ENCODE assay signal across 8 mouse cellular contexts in genomic region chr4:63717922-63718643, GRCm38 (mm10). TPM values are rescaled to one million over a fixed set of nuclear protein-coding genes. Genes with fewer than 3 reads are reported as not detected.
DNase-seq lines count a peak whose midpoint lies in the region; ATAC-seq lines count a peak whose summit lies in the region.

No protein-coding gene starts in this region.

- peaks cover 7% of the 10 kb centered on the region; the same call in 1 of the 2 replicates for H3K4me1 ChIP-seq in heart, embryonic 12.5 days (replicated peaks)
- no peaks in the 10 kb centered on the region for H3K4me1 ChIP-seq in liver, embryonic 15.5 days (replicated peaks)

- no peaks in the 10 kb centered on the region for H3K9me3 ChIP-seq in heart, embryonic 12.5 days (replicated peaks)
- no peaks in the 10 kb centered on the region for H3K9me3 ChIP-seq in liver, embryonic 15.5 days (replicated peaks)

- peak; percentile 76 for DNase-seq in testis, postnatal 10 days (ENCODE audit: low spot score)
- DNase-seq in testis, postnatal 14 days (ENCODE audit: low spot score): no peak
- peak; percentile 63 for DNase-seq in urinary bladder, postnatal 14 days (ENCODE audit: low spot score)
- no peak for DNase-seq in layer of hippocampus, adult 9-10 months (ENCODE audit: low spot score)
- no peak for DNase-seq in spleen, adult 12 weeks (ENCODE audit: low spot score)

- H3K4me3 ChIP-seq in heart, embryonic 12.5 days: no peak overlapping the region
- no peak overlapping the region for H3K4me3 ChIP-seq in liver, embryonic 15.5 days (replicated peaks)

- no peak overlapping the region for H3K27ac ChIP-seq in heart, embryonic 12.5 days (ENCODE audit: poor library complexity, severe bottlenecking)
- no peak overlapping the region for H3K27ac ChIP-seq in liver, embryonic 15.5 days (replicated peaks)

- no peak overlapping the region for H3K4me2 ChIP-seq in heart, embryonic 12.5 days
- H3K4me2 ChIP-seq in liver, embryonic 15.5 days: no peak overlapping the region

- ATAC-seq in heart, embryonic 12.5 days (ENCODE audit: insufficient number of reproducible peaks, low FRiP score): 0 out of 2 replicates have a peak, but pooled peaks have one; percentile 42
- ATAC-seq in liver, embryonic 15.5 days (ENCODE audit: insufficient read depth): peak; percentile 34; the same call in 1 of the 2 replicates
- ATAC-seq in granulocyte monocyte progenitor cell, adult 5-6 weeks (replicated peaks; ENCODE audit: poor library complexity, severe bottlenecking): no peak

- WGBS in heart, embryonic 12.5 days: 46% methylated on average over 8 of the region's 8 CpGs
- WGBS in liver, embryonic 15.5 days (ENCODE audit: insufficient replicate concordance): 54% methylated on average over 8 of the region's 8 CpGs

- H3K36me3 ChIP-seq in heart, embryonic 12.5 days: no peaks in the 10 kb centered on the region
- H3K36me3 ChIP-seq in liver, embryonic 15.5 days (replicated peaks): no peaks in the 10 kb centered on the region

- no peak overlapping the region for H3K9ac ChIP-seq in heart, embryonic 12.5 days
- no peak overlapping the region for H3K9ac ChIP-seq in liver, embryonic 15.5 days

- peaks cover 9% of the 10 kb centered on the region for H3K27me3 ChIP-seq in heart, embryonic 12.5 days (replicated peaks)
- H3K27me3 ChIP-seq in liver, embryonic 15.5 days: no peaks in the 10 kb centered on the region

RNA-seq across cellular contexts. Expression of gene Tnfsf15, which starts 26.8 kb away (rescaled TPM):
- 0.09 TPM in 2 replicates for polyA plus RNA-seq in heart, embryonic 12.5 days (2016; fragmentation: Nextera tagmentation; extraction: Ambion mirVana)
- 0.09 and 0.14 TPM in 2 replicates for polyA plus RNA-seq in liver, embryonic 15.5 days (2015; fragmentation: Nextera tagmentation; extraction: Ambion mirVana)
- total RNA-seq in granulocyte monocyte progenitor cell, adult 5-6 weeks (2014; fragmentation: Nextera tagmentation): 0.26 and 1.2 TPM in 2 replicates
- total RNA-seq in granulocyte monocyte progenitor cell, adult 5-6 weeks (2017): 0.88 TPM in 1 of 2 replicates, not detected in the other

RNA-seq across cellular contexts. Expression of gene Gm11214, which starts 54.9 kb away (rescaled TPM):
- not detected in 2 replicates for polyA plus RNA-seq in heart, embryonic 12.5 days (2016; fragmentation: Nextera tagmentation; extraction: Ambion mirVana)
- polyA plus RNA-seq in liver, embryonic 15.5 days (2015; fragmentation: Nextera tagmentation; extraction: Ambion mirVana): not detected in 2 replicates
- not detected in 2 replicates for total RNA-seq in granulocyte monocyte progenitor cell, adult 5-6 weeks (2014; fragmentation: Nextera tagmentation)
- total RNA-seq in granulocyte monocyte progenitor cell, adult 5-6 weeks (2017): not detected in 2 replicates

Comparison
In these comparisons a context has a peak if more than half of its experiments do, and no peak if none do; other contexts are left out.
1. DNase-seq: peak in testis, postnatal 10 days (single experiment) and urinary bladder, postnatal 14 days (single experiment); none in testis, postnatal 14 days (single experiment), layer of hippocampus, adult 9-10 months (single experiment) and spleen, adult 12 weeks (single experiment).